Mouse (Mus musculus): ENCODE results near the gene Notch4. TPM values are rescaled to one million over a fixed set of nuclear protein-coding genes. Genes with fewer than 3 reads are reported as not detected.

The Notch4 gene
- polyA plus RNA-seq, 1 experiment from 2014 or later = 11.1 TPM

DNA sequence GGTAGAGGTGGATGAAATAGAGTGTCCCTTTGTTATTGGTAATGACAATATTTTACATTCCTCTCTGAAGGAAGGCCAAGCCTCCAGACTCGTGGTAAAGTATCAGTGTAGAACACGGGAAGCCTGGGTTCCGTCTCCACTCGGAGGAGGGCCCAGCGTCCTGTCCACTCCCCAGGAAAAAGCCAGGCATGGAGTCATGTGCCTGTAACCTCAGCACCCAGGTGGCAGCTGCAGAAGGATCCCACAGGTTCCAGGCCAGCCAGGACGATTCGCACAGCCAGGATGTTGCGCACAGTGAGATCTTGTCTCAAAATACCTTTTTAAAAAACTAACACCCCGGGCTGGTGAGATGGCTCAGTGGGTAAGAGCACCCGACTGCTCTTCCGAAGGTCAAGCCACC is 714 bp upstream of the Notch4 start:
- Histone ChIP-seq H3K4me3 (replicated peaks; ENCODE audit: low read length) (no peak overlapping the region), H3K27ac (no peak overlapping the region), H3K9ac (no peak overlapping the region), H3K4me2 (replicated peaks) (no peak overlapping the region), H3K4me1 (replicated peaks; ENCODE audit: control insufficient read depth, insufficient read depth, low read length) (no peaks in the 10 kb centered on the region), H3K36me3 (replicated peaks; ENCODE audit: control insufficient read depth, insufficient read depth) (no peaks in the 10 kb centered on the region), H3K27me3 (ENCODE audit: control insufficient read depth, insufficient read depth, low read length) (no peaks in the 10 kb centered on the region), H3K9me3 (ENCODE audit: control insufficient read depth, low read length) (no peaks in the 10 kb centered on the region)
- ATAC-seq (ENCODE audit: low FRiP score) = no peak
- 73% methylated on average over 11 of the region's 11 CpGs for WGBS
- DNase-seq (ENCODE audit: low spot score) = no peak

DNA sequence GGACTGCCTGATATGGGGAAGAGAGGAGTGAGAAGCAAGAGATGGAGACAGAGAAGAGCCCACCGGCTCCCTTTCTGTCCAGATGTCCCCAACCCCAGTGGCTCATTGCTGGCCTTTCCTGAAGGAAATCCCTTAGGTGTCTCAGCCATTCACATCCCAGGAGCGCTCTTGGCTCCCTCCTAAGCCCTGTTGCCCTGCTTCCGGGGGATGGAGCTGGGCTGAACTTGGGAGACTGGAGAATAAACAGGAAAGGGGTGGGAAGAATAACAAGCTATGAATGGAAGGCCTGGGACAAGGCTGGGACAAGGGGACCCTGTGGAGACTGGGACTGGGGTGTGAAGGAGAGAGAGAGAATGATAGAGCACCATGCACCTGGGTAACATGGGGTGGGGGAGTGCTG is 728 bp downstream of the Notch4 start:
- DNase-seq (ENCODE audit: low spot score) = no peak
- H3K9me3 ChIP-seq (ENCODE audit: control insufficient read depth, low read length) = no peaks in the 10 kb centered on the region
- no peaks in the 10 kb centered on the region for H3K4me1 ChIP-seq (replicated peaks; ENCODE audit: control insufficient read depth, insufficient read depth, low read length)
- 64% methylated on average over 3 of the region's 3 CpGs for WGBS
- no peaks in the 10 kb centered on the region for H3K36me3 ChIP-seq (replicated peaks; ENCODE audit: control insufficient read depth, insufficient read depth)
- H3K27ac ChIP-seq = 0 out of 2 replicates have a peak overlapping the region, but pooled peaks have one; percentile 35
- H3K4me3 ChIP-seq (replicated peaks; ENCODE audit: low read length) = no peak overlapping the region
- no peak for ATAC-seq (ENCODE audit: low FRiP score)
- no peak overlapping the region; the same call in 1 of the 2 replicates for H3K4me2 ChIP-seq (replicated peaks)
- H3K9ac ChIP-seq = no peak overlapping the region
- H3K27me3 ChIP-seq (ENCODE audit: control insufficient read depth, insufficient read depth, low read length) = no peaks in the 10 kb centered on the region

DNA sequence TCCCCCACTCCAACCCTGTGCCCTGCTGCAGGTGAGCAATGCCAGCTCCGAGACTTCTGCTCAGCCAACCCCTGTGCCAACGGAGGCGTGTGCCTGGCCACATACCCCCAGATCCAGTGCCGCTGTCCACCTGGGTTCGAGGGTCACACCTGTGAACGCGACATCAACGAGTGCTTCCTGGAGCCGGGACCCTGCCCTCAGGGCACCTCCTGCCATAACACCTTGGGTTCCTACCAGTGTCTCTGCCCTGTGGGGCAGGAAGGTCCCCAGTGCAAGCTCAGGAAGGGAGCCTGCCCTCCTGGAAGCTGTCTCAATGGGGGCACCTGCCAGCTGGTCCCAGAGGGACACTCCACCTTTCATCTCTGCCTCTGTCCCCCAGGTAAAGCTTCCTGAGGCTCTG is 3.2 kb downstream of the Notch4 start:
- H3K9me3 ChIP-seq (ENCODE audit: control insufficient read depth, low read length) = no peaks in the 10 kb centered on the region
- ATAC-seq (ENCODE audit: low FRiP score) = no peak

GRCm38 (mm10) chr17:34568421-34568820 is 4.4 kb downstream of the Notch4 start:
- no peak overlapping the region for H3K4me2 ChIP-seq (replicated peaks)
- ATAC-seq (ENCODE audit: low FRiP score) = no peak
- H3K4me1 ChIP-seq (replicated peaks; ENCODE audit: control insufficient read depth, insufficient read depth, low read length) = no peaks in the 10 kb centered on the region
- no peak overlapping the region for H3K9ac ChIP-seq
- no peak for DNase-seq (ENCODE audit: low spot score)
- no peaks in the 10 kb centered on the region for H3K27me3 ChIP-seq (ENCODE audit: control insufficient read depth, insufficient read depth, low read length)
- no peaks in the 10 kb centered on the region for H3K36me3 ChIP-seq (replicated peaks; ENCODE audit: control insufficient read depth, insufficient read depth)
- H3K9me3 ChIP-seq (ENCODE audit: control insufficient read depth, low read length) = no peaks in the 10 kb centered on the region
- WGBS = 76% methylated on average over 13 of the region's 13 CpGs
- no peak overlapping the region for H3K27ac ChIP-seq
- H3K4me3 ChIP-seq (replicated peaks; ENCODE audit: low read length) = no peak overlapping the region

More for the DNA sequence above, 3.2 kb downstream of the Notch4 start:
- Histone ChIP-seq H3K4me2 (replicated peaks) (no peak overlapping the region), H3K4me1 (replicated peaks; ENCODE audit: control insufficient read depth, insufficient read depth, low read length) (no peaks in the 10 kb centered on the region), H3K36me3 (replicated peaks; ENCODE audit: control insufficient read depth, insufficient read depth) (no peaks in the 10 kb centered on the region), H3K27ac (no peak overlapping the region), H3K4me3 (replicated peaks; ENCODE audit: low read length) (no peak overlapping the region), H3K27me3 (ENCODE audit: control insufficient read depth, insufficient read depth, low read length) (no peaks in the 10 kb centered on the region), H3K9ac (no peak overlapping the region)
- WGBS = 78% methylated on average over 9 of the region's 9 CpGs
- no peak for DNase-seq (ENCODE audit: low spot score)

- Histone ChIP-seq H3K27ac (no peak overlapping the region), H3K4me1 (replicated peaks; ENCODE audit: control insufficient read depth, insufficient read depth, low read length) (no peaks in the 10 kb centered on the region), H3K9ac (no peak overlapping the region), H3K9me3 (ENCODE audit: control insufficient read depth, low read length) (no peaks in the 10 kb centered on the region), H3K4me3 (replicated peaks; ENCODE audit: low read length) (no peak overlapping the region), H3K36me3 (replicated peaks; ENCODE audit: control insufficient read depth, insufficient read depth) (no peaks in the 10 kb centered on the region), H3K4me2 (replicated peaks) (no peak overlapping the region), H3K27me3 (ENCODE audit: control insufficient read depth, insufficient read depth, low read length) (no peaks in the 10 kb centered on the region)
- DNase-seq (ENCODE audit: low spot score) = no peak
- no peak for ATAC-seq (ENCODE audit: low FRiP score)
- 70% methylated on average over 4 of the region's 4 CpGs for whole genome bisulfite sequencing
These were observed 5.9 kb downstream of the Notch4 start for GRCm38 (mm10) chr17:34569919-34570318.

- no peak overlapping the region for H3K9ac ChIP-seq
- H3K4me1 ChIP-seq (replicated peaks; ENCODE audit: control insufficient read depth, insufficient read depth, low read length) = no peaks in the 10 kb centered on the region
- H3K27ac ChIP-seq = no peak overlapping the region
- H3K36me3 ChIP-seq (replicated peaks; ENCODE audit: control insufficient read depth, insufficient read depth) = no peaks in the 10 kb centered on the region
- H3K4me3 ChIP-seq (replicated peaks; ENCODE audit: low read length) = no peak overlapping the region
- 10% methylated on average over 5 of the region's 5 CpGs for WGBS
- H3K9me3 ChIP-seq (ENCODE audit: control insufficient read depth, low read length) = no peaks in the 10 kb centered on the region
- no peak overlapping the region for H3K4me2 ChIP-seq (replicated peaks)
- no peak for DNase-seq (ENCODE audit: low spot score)
- H3K27me3 ChIP-seq (ENCODE audit: control insufficient read depth, insufficient read depth, low read length) = no peaks in the 10 kb centered on the region
- no peak for ATAC-seq (ENCODE audit: low FRiP score)
These were observed 7.8 kb downstream of the Notch4 start for GRCm38 (mm10) chr17:34571875-34572274.

DNA sequence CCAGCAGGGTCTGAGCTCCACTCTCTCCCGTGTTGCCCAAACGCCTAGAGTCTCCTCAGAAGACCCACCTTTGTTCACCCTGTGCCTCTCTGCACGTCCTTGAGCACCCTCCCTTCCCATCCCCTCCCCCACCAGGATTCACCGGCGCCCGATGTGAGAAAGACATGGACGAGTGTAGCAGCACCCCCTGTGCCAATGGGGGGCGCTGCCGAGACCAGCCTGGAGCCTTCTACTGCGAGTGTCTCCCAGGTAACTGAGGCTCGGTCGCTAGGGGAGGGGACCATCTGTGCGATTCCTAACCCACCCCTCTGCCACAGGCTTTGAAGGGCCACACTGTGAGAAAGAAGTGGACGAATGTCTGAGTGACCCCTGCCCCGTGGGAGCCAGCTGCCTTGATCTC is 8.3 kb downstream of the Notch4 start:
- no peak for ATAC-seq (ENCODE audit: low FRiP score)
- Histone ChIP-seq H3K4me2 (replicated peaks) (no peak overlapping the region), H3K4me3 (replicated peaks; ENCODE audit: low read length) (no peak overlapping the region), H3K36me3 (replicated peaks; ENCODE audit: control insufficient read depth, insufficient read depth) (no peaks in the 10 kb centered on the region), H3K4me1 (replicated peaks; ENCODE audit: control insufficient read depth, insufficient read depth, low read length) (no peaks in the 10 kb centered on the region), H3K27ac (no peak overlapping the region), H3K27me3 (ENCODE audit: control insufficient read depth, insufficient read depth, low read length) (no peaks in the 10 kb centered on the region), H3K9ac (no peak overlapping the region), H3K9me3 (ENCODE audit: control insufficient read depth, low read length) (no peaks in the 10 kb centered on the region)
- 7% methylated on average over 15 of the region's 15 CpGs for WGBS
- DNase-seq (ENCODE audit: low spot score) = no peak

- H3K36me3 ChIP-seq (replicated peaks; ENCODE audit: control insufficient read depth, insufficient read depth) = no peaks in the 10 kb centered on the region
These were observed 12.5 kb downstream of the Notch4 start for GRCm38 (mm10) chr17:34576577-34576976.

GRCm38 (mm10) chr17:34578070-34578469 is 14.0 kb downstream of the Notch4 start:
- Histone ChIP-seq H3K9ac (no peak overlapping the region), H3K27me3 (ENCODE audit: control insufficient read depth, insufficient read depth, low read length) (no peaks in the 10 kb centered on the region)
- WGBS = 88% methylated on average over 3 of the region's 3 CpGs

More at GRCm38 (mm10) chr17:34576577-34576976, 12.5 kb downstream of the Notch4 start:
- Histone ChIP-seq H3K4me3 (replicated peaks; ENCODE audit: low read length) (no peak overlapping the region), H3K27me3 (ENCODE audit: control insufficient read depth, insufficient read depth, low read length) (no peaks in the 10 kb centered on the region), H3K4me2 (replicated peaks) (no peak overlapping the region), H3K9me3 (ENCODE audit: control insufficient read depth, low read length) (no peaks in the 10 kb centered on the region), H3K4me1 (replicated peaks; ENCODE audit: control insufficient read depth, insufficient read depth, low read length) (no peaks in the 10 kb centered on the region), H3K9ac (no peak overlapping the region), H3K27ac (no peak overlapping the region)
- DNase-seq (ENCODE audit: low spot score) (no peak), ATAC-seq (ENCODE audit: low FRiP score) (no peak)
- WGBS = 72% methylated on average over 5 of the region's 5 CpGs

DNA sequence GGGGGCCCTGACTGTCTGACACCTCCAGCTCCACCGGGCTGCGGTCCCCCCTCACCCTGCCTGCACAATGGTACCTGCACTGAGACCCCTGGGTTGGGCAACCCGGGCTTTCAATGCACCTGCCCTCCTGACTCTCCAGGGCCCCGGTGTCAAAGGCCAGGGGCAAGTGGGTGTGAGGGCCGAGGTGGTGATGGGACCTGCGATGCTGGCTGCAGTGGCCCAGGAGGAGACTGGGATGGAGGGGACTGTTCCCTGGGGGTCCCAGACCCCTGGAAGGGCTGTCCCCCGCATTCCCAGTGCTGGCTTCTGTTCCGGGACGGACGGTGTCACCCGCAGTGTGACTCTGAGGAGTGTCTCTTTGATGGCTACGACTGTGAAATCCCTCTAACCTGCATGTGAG is 18.5 kb downstream of the Notch4 start:
- WGBS = 86% methylated on average over 12 of the region's 12 CpGs
- peaks cover 8% of the 10 kb centered on the region for H3K4me1 ChIP-seq (replicated peaks; ENCODE audit: control insufficient read depth, insufficient read depth, low read length)
- ATAC-seq (ENCODE audit: low FRiP score) = no peak
- no peak overlapping the region for H3K9ac ChIP-seq
- no peak for DNase-seq (ENCODE audit: low spot score)
- H3K27me3 ChIP-seq (ENCODE audit: control insufficient read depth, insufficient read depth, low read length) = no peaks in the 10 kb centered on the region
- H3K9me3 ChIP-seq (ENCODE audit: control insufficient read depth, low read length) = no peaks in the 10 kb centered on the region
- H3K4me2 ChIP-seq (replicated peaks) = no peak overlapping the region
- H3K36me3 ChIP-seq (replicated peaks; ENCODE audit: control insufficient read depth, insufficient read depth) = no peaks in the 10 kb centered on the region
- no peak overlapping the region for H3K27ac ChIP-seq
- no peak overlapping the region for H3K4me3 ChIP-seq (replicated peaks; ENCODE audit: low read length)

More at GRCm38 (mm10) chr17:34578070-34578469, 14.0 kb downstream of the Notch4 start:
- H3K4me3 ChIP-seq (replicated peaks; ENCODE audit: low read length) = no peak overlapping the region
- no peaks in the 10 kb centered on the region for H3K36me3 ChIP-seq (replicated peaks; ENCODE audit: control insufficient read depth, insufficient read depth)
- no peak overlapping the region for H3K4me2 ChIP-seq (replicated peaks)
- no peak overlapping the region for H3K27ac ChIP-seq
- DNase-seq (ENCODE audit: low spot score) (no peak), ATAC-seq (ENCODE audit: low FRiP score) (no peak)
- no peaks in the 10 kb centered on the region for H3K9me3 ChIP-seq (ENCODE audit: control insufficient read depth, low read length)
- no peaks in the 10 kb centered on the region for H3K4me1 ChIP-seq (replicated peaks; ENCODE audit: control insufficient read depth, insufficient read depth, low read length)

All from hindbrain, embryonic 14.5 days (tissue).